Mouse (Mus musculus) 416B (cell line): Measurements from ENCODE around the gene Swt1.

Experiments used
- DNase-seq: peaks from one replicate; pipeline ENCODE4 v3.0.0; 2011; ENCODE audit warnings: low read depth

Swt1 gene

GRCm38 (mm10) chr1:151366944-151367605 lies 61.2 kb downstream of the Swt1 start:
- DNase-seq: no peak

- DNase-seq: no peak
These were observed 68.9 kb downstream of the Swt1 start for GRCm38 (mm10) chr1:151359374-151359773.

GRCm38 (mm10) chr1:151355994-151356393 lies 72.3 kb downstream of the Swt1 start:
- no peak for DNase-seq

- DNase-seq: peak; percentile 72
These were observed 75.3 kb downstream of the Swt1 start for GRCm38 (mm10) chr1:151352911-151353310.

GRCm38 (mm10) chr1:151348293-151348692 lies 80.0 kb downstream of the Swt1 start:
- peak; percentile 53 for DNase-seq

- peak; percentile 56 for DNase-seq
These were observed 81.6 kb downstream of the Swt1 start for GRCm38 (mm10) chr1:151346681-151347127.

- peak; percentile 64 for DNase-seq
These were observed 82.4 kb downstream of the Swt1 start for GRCm38 (mm10) chr1:151345863-151346195.

- peak; percentile 91 for DNase-seq
These were observed 83.0 kb downstream of the Swt1 start for GRCm38 (mm10) chr1:151345109-151345862.

- peak; percentile 98 for DNase-seq
These were observed 83.8 kb downstream of the Swt1 start, which contains the start of gene Ivns1abp for GRCm38 (mm10) chr1:151344283-151345108. Gene Ivns1abp (plus strand): TSS chr1:151344477.

- peak; percentile 86 for DNase-seq
These were observed 84.5 kb downstream of the Swt1 start for GRCm38 (mm10) chr1:151343571-151344282.

- peak; percentile 80 for DNase-seq
These were observed 85.3 kb downstream of the Swt1 start for GRCm38 (mm10) chr1:151342968-151343367.

GRCm38 (mm10) chr1:151342311-151342710 lies 85.9 kb downstream of the Swt1 start:
- DNase-seq: no peak

GRCm38 (mm10) chr1:151341321-151342044 lies 86.8 kb downstream of the Swt1 start:
- no peak for DNase-seq

- DNase-seq: peak; percentile 84
These were observed 89.3 kb downstream of the Swt1 start for GRCm38 (mm10) chr1:151338941-151339340.

- DNase-seq: peak; percentile 51
These were observed 90.0 kb downstream of the Swt1 start for GRCm38 (mm10) chr1:151338234-151338633.

GRCm38 (mm10) chr1:151332819-151333218 lies 95.4 kb downstream of the Swt1 start:
- DNase-seq: no peak

GRCm38 (mm10) chr1:151329601-151330000 lies 98.7 kb downstream of the Swt1 start:
- no peak for DNase-seq

GRCm38 (mm10) chr1:151328341-151329097 lies 99.7 kb downstream of the Swt1 start:
- no peak for DNase-seq

GRCm38 (mm10) chr1:151325328-151325727 lies 102.9 kb downstream of the Swt1 start:
- no peak for DNase-seq

GRCm38 (mm10) chr1:151320408-151320807 lies 107.8 kb downstream of the Swt1 start:
- DNase-seq: peak; percentile 79
